Mouse (Mus musculus) ES-E14 (cell line): ENCODE results near the gene Tctex1d1.

Experiments used
- CHD2 ChIP-seq: IDR thresholded peaks from 2 replicates; pipeline ENCODE4 v1.6.1; 2014; ENCODE audit warnings: mild to moderate bottlenecking, low read depth, low read length, inconsistent platforms
- HCFC1 ChIP-seq: IDR thresholded peaks from 2 replicates; pipeline ENCODE4 v1.6.1; 2012; ENCODE audit warnings: low read length, inconsistent platforms, borderline replicate concordance; ENCODE audit not compliant: insufficient read depth
- ZC3H11A ChIP-seq: IDR thresholded peaks from 2 replicates; pipeline ENCODE4 v1.6.1; 2012; ENCODE audit warnings: low read depth, mild to moderate bottlenecking, inconsistent platforms, low read length, borderline replicate concordance

DNA sequence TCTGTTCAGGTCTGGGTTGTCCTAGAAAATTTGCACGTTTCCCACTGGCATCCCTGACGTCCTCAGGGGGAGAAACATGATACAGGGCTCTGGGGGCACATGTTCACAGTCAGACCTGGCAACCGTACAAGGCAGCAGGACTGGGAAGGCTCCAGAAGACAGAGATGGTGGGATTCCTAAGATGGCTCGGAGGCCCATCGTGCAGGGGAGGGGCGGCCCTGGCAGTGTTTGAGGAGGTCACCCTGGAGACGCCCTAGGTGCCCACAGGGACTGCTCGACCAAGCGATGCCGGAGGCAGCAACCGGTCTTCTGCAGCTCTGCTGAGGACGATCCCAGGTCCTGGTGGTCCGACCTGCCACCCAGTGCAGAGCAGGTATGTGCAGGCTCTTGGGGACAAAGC lies at the start of gene Tctex1d1:
- TF ChIP-seq HCFC1 = no peak
- no peak for TF ChIP-seq ZC3H11A
- TF ChIP-seq CHD2 = no peak
